Mouse (Mus musculus): ENCODE results near the gene Dad1.
"Not testable (repeated sequence)": the region's sequence is repeated elsewhere in the genome, so short reads cannot be mapped to it uniquely, and the experiment has no call there.

Gene Dad1

DNA sequence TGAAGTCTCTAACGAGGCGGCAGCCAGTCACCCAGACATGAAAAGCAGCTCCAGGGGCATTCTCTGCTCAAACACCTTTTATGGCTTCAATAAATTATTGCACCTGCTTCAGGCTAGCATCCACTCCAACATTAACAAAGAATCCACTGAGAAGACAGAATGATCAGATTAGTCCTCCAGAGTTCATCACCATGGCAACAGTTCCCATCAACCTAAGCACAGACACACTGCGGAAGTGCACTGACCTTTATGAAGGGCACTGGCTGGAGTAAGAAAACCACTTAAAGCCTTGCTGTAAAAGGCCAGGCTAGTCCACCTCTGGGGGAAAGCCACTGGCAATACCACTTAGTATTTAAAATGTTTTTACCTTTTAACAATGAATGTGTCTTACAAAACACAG, 9.7 kb downstream of the Dad1 start:
- DNase-seq: no peak

- no peak for DNase-seq
Observed at GRCm38 (mm10) chr14:54240542-54240941, 13.4 kb downstream of the Dad1 start.

DNA sequence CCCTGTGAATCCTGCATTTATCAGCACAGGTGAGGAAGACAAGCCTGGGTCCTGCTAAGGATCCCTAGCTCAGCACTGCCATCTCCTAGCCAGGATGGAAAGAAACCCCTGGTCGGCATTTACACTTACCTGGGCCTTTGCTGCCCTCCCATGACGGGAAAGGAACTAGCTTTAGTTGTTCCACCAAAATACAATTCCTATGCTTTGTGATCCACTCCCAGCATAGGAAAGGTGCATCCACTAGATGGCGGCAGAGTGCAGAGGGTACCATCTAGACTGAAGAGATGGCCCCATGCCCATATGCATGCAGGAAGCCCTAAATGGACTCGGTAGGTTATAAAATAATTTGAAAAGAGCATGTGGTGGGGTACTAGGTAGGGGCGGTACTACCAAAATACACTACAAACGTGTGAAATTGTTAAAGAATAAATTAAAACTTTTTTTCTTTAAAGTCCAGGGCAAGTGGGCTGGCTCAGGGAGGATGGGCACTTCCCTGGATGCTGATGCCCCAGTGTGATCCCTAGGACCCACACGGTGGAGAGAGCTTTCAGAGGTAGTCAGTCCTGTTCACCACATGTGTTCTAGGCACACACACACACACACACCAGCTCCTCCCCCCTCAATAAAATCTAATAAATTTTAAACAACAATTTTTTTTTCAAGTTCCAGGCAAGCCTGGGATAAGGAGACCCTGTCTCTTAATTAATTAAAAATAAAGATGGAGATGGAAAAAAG, 14.7 kb downstream of the Dad1 start:
- peak; percentile 92 for DNase-seq

- DNase-seq: no peak
Observed at GRCm38 (mm10) chr14:54236881-54237280, 17.0 kb downstream of the Dad1 start.

GRCm38 (mm10) chr14:54235825-54236540, 17.9 kb downstream of the Dad1 start:
- DNase-seq: no peak

GRCm38 (mm10) chr14:54234231-54235040, 19.5 kb downstream of the Dad1 start:
- no peak for DNase-seq

- no peak for DNase-seq
Observed at GRCm38 (mm10) chr14:54233559-54234143, 20.3 kb downstream of the Dad1 start.

DNA sequence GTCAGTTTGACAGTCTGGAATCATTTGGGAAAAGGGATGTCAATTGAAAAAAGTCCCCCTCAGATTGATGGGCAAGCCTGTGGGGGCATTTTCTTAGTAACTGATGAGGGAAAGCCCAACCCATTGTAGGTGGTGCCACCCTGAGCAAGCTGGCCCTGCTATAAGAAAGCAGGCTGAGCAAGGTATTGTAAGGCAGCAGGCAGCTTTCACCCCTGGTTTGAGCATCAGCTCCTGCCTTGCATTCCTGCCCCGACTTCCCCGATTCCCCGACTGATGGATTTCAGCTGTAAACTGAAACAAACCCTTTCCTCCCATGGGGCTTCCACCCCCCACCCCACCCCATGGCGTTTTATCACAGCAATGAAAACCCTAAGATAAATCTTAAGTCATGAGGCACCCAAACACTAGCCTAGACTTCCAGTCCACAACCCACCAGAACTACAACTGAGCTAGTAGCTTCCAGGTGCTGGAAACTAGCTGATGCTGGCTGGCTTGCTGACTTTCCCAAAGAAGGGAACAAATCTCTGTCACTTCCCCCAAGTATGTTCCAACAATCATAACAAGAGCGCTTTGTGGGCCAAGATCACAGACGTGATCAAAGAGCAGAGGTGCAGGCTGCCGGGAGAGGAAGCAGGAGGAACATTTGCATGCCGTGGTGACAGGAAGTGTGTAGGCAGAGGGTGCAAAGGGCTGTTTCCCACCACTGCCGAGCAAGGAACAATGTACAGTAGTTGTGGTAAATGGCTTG, 20.9 kb downstream of the Dad1 start:
- DNase-seq: peak; percentile 71

- no peak for DNase-seq
Observed at GRCm38 (mm10) chr14:54232143-54232542, 21.8 kb downstream of the Dad1 start.

DNA sequence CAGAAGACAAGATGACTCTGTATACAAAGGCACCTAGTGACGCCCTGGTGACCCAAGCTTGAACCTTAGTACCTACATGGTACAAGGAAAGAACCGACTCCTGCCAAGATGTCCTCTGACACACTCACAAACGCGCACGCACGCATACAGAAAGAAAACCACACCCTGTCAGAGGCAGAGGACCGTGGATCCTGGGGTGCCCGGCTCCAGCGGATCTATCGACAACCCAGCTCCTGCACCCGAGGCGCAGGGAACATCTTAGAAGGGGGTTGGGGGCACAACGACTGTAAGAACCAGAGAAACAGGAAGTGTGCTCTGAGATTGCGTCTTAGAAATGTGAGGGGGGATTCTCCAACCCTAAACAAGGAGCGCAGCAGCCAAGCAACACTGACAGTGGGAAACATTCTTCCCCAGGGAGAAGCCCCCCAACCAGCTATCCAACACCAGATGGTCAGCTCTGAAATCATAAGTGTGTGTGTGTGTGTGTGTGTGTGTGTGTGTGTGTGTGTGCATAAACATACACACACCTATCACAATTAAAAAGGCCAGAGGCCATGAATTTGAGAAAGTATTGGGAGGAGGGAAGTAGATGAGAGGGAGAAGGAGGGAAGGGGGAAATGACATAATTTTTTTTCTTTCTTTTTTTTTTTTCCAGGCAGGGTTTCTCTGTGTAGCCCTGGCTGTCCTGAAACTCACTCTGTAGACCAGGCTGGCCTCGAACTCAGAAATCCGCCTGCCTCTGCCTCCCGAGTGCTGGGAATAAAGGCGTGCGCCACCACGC, 22.5 kb downstream of the Dad1 start:
- peak; percentile 14 for DNase-seq

GRCm38 (mm10) chr14:54230638-54231150, 23.2 kb downstream of the Dad1 start:
- no peak for DNase-seq

GRCm38 (mm10) chr14:54229849-54230248, 24.1 kb downstream of the Dad1 start:
- not testable (repeated sequence) for DNase-seq

GRCm38 (mm10) chr14:54228933-54229713, 24.8 kb downstream of the Dad1 start:
- no peak for DNase-seq

DNA sequence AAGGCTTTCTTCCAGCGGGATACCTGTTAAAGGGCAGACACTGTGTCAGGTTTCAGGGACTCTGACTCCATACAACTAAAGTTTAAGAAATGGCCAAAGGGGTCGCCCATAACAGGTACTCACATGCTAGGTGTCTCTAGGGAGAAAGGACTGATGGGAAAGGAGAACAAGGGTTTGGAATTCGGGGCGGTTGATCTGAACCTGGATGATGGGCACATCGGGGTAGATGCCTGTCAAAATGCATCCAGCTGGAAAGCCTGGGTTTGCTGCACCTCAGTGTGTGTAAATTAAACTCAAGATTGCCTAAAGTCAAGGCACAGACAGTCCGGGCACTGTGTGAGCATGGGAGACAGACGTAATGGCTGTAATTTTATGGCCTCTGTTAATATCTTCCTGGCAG, 25.4 kb downstream of the Dad1 start:
- no peak for DNase-seq

DNA sequence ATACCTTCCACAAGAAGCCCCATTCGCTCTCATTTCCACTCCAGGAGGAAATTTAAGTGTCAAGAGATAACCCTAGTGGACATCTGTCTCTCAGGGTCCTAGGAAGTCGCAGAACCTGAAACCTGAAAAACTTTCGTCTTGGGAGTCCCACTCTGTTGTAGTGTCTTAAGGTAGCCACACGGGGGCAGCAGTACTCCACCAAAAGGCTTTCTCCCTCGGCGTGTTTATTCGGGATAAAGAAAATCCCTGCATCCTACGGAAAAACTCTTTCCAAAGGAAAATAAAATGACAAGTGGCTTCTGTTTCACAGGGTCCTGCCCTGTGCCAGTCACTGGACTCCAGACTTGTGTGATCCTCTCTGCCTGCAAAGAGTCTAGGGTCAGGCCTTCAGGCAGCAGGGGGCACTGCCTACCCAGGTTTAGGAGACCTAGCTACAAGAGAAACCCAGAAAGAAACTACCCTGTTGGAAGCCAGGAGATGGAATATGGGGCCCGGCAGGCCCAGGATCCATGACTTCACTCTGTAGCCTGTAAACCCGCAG, 25.9 kb downstream of the Dad1 start:
- peak; percentile 81 for DNase-seq

DNA sequence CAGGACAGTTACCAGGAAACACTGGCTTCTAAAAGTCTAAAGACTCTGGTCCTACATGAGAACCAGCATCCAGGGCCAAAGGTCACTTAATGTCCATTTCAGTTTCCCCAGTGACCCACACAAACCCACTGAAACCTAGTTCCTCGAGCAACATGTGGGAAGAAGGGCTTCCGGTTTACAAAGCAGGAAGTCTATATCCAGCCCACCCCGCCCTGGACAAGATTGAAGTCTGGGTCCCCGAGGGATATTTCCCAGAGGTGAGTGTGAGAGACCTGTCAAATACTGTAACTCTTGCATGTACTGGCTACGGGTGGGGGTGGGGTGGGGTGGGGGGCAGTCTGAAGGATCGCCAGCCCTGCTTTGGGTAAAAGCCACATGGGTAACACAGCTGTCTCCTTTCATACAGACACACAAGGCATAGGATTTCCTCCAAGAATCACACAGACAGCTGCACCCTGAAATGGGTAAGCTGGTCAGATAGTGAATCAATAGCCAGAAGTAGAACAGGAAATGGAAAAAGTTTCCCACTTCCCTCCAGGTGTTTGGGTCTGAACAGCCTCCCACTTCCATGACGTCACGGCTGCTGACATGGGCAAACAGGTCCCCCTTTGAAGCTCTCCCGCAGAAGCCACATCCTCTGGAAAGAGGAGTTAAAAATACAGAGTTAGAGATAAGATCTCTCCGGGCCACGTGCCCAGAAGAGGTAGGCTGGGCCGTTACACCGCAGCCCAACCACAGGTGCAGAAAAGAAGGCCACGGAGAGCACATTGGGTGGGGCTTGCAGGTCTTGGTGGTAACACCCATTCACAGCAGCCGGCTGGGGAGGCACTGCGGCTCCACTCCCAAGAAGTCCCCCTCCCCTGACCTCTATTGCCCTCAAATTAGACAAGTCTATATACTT, 26.7 kb downstream of the Dad1 start:
- peak; percentile 82 for DNase-seq

- DNase-seq: no peak
Observed at GRCm38 (mm10) chr14:54225725-54226124, 28.2 kb downstream of the Dad1 start.

DNA sequence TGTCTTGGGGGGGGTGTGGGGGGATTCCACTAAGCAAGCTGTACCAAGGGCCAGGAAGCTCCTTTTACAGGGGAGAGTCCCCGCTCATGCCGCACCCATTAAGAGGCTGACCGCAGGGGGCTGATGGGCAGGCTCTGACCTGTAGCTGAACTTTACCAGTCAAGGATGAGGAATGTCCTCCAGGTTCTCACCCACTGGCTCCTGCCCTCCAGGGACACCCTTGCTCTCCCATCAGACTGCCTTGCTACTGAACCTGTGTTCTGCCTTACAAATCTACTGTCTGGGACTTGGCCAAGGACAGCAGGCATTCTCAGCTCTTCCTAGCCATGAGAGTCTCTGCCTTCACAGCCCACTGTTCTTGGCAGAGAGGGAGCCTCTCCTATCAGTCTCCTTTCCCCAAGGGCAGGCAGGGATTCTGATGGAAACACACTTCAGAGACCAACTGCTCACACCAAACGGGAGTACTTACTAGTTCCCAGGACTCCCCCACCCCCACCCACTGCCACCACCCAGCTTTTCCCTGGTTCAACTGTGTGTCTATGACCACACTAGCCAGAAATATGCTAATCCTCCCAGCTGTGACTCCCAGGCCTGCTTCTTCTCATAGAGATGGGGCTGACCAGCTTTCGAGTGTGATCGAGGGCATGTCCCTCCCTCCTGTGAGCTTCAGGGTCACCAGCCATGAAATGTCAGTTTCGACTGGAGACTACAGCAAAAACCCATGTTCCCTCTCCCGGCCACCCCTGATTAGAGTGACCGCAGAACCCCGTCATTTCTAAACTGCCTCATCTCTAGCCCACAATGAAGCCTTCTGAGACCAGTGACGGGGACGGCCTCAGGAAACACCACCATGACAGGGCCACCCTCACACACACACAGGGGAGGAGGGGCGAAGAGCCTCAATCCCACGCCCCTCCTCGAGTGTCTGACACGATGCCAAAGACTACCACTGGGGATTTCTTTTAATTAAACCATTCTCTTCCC, 29.1 kb downstream of the Dad1 start:
- DNase-seq: peak; percentile 34
